Mouse (Mus musculus) G1E-ER4 (cell line): ENCODE results near the gene Srd5a1. TPM values are rescaled to one million over a fixed set of nuclear protein-coding genes. Genes with fewer than 3 reads are reported as not detected.

Experiments
- GATA1 ChIP-seq: IDR thresholded peaks from one replicate; pipeline ENCODE4 v1.8.0; 2012; ENCODE audit warnings: low read length, inconsistent platforms
- polyA plus RNA-seq: library from polyadenylated mRNA; stranded (reverse); fragments of >175 nt; gene quantifications from 2 replicates; pipeline ENCODE4 v1.2.3, GENCODE M21; 2012

Srd5a1 gene
- 4.3 and 5.6 TPM in 2 replicates for polyA plus RNA-seq

DNA sequence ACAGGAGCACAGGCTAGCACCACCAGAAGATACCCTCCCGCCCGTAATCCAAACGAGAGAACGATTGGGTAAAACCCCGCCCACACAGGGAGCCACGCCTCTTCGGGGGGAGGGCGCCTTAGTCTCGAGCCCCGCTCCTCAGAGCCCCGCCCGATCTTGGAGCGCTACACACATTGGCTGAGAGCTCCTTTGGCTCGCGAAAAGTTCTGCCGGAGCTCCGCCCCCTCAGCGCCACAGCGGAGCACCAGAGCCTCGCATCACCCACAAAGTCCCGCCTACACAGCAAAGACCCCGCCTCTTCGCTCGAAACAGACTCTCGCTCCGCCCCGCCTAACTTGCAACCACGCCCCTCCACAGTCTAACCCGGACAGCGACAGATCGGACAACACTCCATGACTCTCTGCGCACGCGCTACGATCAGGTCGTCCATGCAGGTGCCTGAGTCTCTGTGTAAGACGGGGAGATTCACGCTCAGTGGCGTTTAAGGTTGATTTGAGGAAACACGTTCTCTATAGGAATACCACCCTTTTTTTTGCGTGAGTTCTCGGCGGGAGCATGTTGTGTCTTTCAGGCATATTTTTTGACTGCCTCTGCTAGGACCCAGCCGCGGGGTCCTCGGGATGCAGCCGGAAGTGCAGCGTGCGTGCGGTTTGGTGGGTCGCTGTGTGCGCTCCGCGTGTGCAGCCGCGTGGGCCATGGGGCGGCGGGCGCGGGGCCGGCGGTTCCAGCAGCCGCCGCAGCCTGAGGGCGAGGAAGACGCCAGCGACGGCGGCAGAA is at the start of gene Srd5a1:
TSS of gene Srd5a1 (minus strand) at position 45 of the 777 bp plus-strand sequence.
- no peak for TF ChIP-seq GATA1

- no peak for TF ChIP-seq GATA1
Observed at GRCm38 (mm10) chr13:69654508-69654907, 43.3 kb upstream of the Srd5a1 start.

DNA sequence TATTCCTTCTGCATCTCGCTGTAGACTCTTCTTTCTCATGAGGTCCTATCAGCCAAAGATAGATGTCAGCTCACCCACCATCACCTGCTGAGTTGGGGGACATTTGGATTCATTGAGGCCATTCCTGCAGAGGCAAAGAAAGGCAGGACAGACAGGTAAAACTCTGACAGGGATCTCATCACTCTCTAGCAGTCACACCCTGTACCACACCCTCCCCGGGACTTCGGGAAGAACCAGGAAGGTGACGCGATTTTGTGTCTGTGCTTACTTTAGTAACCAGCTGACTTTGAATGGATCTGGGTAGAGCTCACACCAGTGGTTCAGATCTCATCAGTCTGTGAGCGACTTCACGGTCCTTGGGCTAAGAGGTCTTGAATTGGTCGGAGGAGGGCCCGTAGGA is 35.2 kb upstream of the Srd5a1 start:
- no peak for TF ChIP-seq GATA1

DNA sequence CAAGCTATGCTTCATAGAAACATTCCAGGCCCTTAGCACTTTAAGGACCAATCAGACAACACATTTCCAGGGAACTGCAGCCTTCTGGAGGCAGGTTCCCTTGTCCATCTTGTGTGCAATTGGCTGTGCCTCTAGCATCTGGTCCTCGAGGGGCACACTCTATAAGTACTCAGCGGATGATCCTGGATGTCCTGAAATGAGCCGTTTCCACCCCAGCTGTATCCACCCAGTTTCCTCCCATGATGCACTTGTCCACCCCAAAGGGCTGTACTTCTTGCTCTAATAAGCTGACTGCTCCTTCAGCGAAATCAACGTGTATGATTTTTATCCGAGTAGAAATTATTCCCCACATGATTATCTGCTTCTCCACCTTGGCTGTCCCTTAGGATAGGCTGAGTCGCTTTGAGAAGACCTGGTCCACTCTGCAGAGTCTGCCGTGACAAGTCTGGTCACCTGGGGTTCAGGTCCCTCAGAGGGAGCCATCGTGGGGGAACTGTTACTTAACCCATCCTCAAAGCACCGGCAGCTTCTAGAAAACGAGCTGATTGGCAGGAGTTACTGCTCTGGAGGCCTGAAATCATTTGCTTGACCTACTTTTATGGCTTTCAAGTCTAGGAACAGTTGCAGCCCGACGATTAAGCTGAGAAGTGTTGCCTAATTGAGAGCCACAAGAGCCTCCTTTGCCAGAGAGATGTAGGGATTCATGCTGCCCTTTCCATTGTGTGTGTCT is 34.6 kb upstream of the Srd5a1 start:
- TF ChIP-seq GATA1, result no peak

DNA sequence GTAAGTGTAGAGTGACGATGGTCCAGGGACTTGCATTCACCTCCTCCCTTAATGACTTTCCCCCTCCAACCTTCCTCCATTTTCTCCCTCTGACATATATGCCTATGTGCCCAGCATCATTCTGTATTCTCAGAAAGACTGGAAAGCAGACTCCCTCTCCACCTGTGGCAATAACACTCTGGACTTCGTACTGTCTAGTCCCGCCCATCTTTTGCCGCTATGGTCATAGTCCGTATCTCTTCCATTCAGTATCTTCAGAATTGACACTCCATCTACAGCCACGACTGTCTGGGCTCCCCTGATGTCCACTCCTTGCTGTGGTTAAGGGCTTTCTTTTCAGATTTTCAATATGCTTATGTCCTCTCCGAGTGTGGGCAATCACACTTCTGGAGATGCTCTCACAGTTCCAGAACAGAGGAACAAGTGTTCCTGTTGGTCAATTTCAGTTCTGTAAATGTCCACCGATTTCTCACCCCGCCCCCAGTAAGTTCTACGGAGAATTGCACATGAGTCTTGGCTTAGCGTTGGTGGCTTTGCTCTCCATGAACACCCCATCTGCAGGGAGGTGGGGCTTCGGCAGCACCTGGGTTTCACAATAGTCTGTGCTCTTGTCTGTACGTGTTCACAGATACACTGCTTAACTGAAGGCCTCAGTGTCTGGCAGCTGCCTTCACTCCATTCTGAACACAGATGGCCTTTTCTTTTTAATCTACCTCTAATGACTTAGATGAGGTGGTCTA is 33.4 kb upstream of the Srd5a1 start:
- no peak for TF ChIP-seq GATA1

- no peak for TF ChIP-seq GATA1
Observed at GRCm38 (mm10) chr13:69643937-69644336, 32.7 kb upstream of the Srd5a1 start.

DNA sequence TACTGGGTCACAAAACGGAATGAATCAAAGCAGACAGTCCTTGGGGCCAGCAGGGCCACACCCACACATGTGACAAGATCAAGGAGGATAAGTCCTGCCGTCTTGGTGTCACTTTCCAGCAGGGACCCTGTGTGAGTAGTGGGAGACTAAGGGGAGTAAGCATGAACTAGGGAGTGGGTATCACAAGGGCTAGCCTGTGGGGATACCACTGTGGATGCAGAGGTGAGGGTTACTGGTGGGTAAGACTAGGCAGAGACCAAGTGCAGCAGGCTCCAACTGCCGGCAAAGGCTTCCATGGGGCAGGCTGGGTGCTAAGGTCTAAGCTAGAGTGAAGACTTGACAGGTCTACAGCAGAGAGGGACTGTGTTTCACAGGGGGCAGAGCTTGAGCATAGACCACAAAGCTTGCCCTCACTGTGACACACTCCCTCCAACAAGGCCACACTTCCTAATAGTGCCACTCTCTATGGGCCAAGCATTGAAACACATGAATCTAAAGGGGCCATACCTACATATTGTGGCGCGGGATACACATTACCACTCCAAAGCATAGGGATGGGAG is 31.5 kb upstream of the Srd5a1 start:
- TF ChIP-seq GATA1, result no peak

- TF ChIP-seq GATA1, result no peak
Observed at GRCm38 (mm10) chr13:69641017-69641416, 29.8 kb upstream of the Srd5a1 start.

DNA sequence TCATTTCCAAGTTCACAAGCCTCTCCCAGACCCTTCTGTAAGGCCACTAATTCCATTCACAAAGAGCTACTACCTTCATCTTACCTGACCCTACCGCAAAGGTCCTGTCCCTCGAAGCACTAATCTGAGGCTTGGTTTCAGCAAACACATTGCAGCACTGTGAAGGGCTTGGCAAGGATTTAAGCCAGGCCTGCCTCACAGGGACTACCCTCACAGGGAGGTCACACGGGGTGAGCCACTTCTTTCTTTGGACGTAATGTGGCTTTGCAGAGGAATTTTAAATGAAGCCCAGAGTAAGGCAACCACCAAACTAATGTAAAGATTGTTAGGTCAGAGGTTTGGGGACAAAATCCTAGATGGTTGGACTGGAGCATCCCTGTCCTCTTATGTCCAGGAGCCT is 29.3 kb upstream of the Srd5a1 start:
- no peak for TF ChIP-seq GATA1

GRCm38 (mm10) chr13:69640126-69640525 is 28.9 kb upstream of the Srd5a1 start:
- no peak for TF ChIP-seq GATA1

GRCm38 (mm10) chr13:69639251-69639650 is 28.0 kb upstream of the Srd5a1 start:
- TF ChIP-seq GATA1, result no peak

GRCm38 (mm10) chr13:69638108-69638626 is 26.9 kb upstream of the Srd5a1 start:
- no peak for TF ChIP-seq GATA1

DNA sequence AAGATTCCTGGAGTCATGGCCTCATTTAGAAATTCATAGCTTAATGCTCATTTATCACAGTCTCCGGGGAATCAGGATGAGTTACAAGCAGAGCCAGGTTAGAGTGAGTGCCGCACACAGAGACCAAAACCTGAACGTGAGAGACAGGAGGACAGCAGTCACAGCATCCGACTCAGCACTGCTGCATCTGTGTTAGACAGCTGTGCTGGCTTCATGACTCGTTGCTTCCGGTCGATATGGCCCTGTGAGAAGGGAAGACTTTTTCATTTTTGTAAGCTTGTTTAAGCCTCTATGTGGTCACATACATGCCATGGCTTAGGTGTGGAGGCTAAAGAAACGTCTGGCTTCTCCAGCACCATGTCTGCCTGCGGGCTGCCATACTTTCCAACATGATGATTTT is 26.4 kb upstream of the Srd5a1 start:
- TF ChIP-seq GATA1, result no peak

DNA sequence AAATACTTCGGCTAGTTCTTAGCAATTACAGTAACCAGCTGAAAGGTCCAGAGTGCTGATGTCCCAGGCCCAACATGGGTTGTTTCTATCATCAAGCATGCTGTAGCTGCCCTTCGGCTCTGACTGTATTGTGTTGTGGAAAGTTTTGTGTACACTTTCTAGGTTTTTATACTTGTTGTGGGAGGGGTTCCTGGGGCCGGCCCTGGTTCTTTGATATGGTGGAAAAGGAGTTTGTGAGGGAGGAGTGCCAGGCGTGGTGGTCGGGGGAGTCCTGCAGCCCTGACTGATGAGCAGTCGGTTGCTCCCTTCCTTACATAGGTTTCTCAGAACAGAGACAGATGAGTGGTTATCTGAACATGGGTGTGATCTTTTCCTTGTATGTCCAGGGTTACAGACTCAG is 25.6 kb upstream of the Srd5a1 start:
- TF ChIP-seq GATA1, result no peak

DNA sequence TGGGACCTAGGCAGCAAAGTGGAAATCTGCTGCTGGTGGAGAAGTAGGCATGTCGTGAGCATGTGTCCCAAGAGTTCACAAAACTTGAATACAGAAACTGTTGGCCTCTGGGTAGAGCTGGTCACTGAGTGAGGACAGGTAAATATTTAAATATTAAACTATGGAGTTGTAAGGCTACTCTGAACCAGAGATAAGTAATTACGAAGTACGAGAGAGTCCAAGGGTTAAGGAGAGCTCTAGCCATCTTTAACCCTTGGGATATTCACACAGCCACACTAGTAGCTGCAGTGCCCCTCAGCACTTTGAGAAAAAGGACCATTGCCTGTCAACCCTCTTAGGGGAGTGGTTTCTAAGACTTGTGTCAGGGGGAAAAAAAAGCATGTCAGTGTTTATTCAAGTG is 25.1 kb upstream of the Srd5a1 start:
- no peak for TF ChIP-seq GATA1

GRCm38 (mm10) chr13:69633988-69634387 is 22.7 kb upstream of the Srd5a1 start:
- TF ChIP-seq GATA1, result no peak
